Mouse (Mus musculus): ENCODE measurements at regions not wholly inside any gene's neighbourhood (a gene's known extent, or its start where the extent isn't known, plus 50 kb on each side); places are given as distances from the start of the nearest gene placed in this dataset.
"Not testable (repeated sequence)": the region's sequence is repeated elsewhere in the genome, so short reads cannot be mapped to it uniquely, and the experiment has no call there.

DNA sequence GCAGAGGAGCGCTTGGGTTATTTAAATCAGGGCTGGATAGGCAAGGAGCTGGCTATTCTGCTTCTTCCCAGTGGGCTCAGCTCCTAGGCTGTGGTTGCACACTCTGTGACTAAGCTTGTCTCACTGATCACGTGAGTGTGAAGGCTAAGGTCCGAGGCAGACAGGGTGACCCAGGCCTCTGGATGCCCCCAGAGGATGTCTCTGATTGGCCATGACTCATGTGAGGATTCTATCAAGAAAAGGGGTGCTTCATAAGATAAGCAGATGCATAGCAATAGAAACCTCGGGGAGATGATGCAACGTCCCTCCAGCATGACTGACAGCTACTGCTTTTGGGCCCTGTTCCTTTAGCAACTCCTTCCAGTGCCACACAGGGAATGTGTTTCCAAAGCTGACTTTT is 440.2 kb downstream of the Tcerg1l start:
- no peaks in the 10 kb centered on the region for H3K36me3 ChIP-seq (ENCODE audit: control insufficient read depth)
- TF ChIP-seq GATA1 (IDR thresholded peaks at IDR 0.05; ENCODE audit: low read length) (no peak), TAL1 (IDR thresholded peaks at IDR 0.05; ENCODE audit: low read length) (no peak)
- peaks cover 3% of the 10 kb centered on the region; the same call in 1 of the 2 replicates for H3K9me3 ChIP-seq (ENCODE audit: control insufficient read depth, low read length)
- H3K4me3 ChIP-seq (replicated peaks): no peak overlapping the region
- H3K27me3 ChIP-seq (ENCODE audit: control insufficient read depth): no peaks in the 10 kb centered on the region
- H3K4me1 ChIP-seq (ENCODE audit: control insufficient read depth): no peaks in the 10 kb centered on the region

DNA sequence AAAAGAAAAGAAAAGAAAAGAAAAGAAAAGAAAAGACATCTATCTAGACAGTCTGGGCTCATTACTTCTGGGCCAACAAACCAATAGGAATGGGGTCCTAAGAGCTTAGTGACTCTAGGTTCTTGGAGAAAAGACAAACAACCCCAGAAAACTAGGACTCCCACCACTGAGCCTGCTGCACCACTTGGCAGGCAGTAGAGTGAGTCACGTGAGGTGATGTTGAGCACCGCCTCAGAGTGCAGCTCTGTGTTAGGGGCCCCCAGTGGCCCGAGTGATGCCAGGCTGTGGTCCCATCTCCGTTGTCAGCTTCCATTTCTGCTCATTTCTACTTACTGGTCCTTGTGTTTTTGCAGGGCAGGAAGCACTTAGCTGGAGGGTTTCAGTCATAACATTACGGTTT is 439.7 kb downstream of the Tcerg1l start:
- no peak overlapping the region for H3K4me3 ChIP-seq (replicated peaks)
- TF ChIP-seq TAL1 (IDR thresholded peaks at IDR 0.05; ENCODE audit: low read length) (no peak), GATA1 (IDR thresholded peaks at IDR 0.05; ENCODE audit: low read length) (no peak)
- H3K36me3 ChIP-seq (ENCODE audit: control insufficient read depth): no peaks in the 10 kb centered on the region
- peaks cover 3% of the 10 kb centered on the region; the same call in 1 of the 2 replicates for H3K9me3 ChIP-seq (ENCODE audit: control insufficient read depth, low read length)
- H3K27me3 ChIP-seq (ENCODE audit: control insufficient read depth): no peaks in the 10 kb centered on the region
- no peaks in the 10 kb centered on the region for H3K4me1 ChIP-seq (ENCODE audit: control insufficient read depth)

DNA sequence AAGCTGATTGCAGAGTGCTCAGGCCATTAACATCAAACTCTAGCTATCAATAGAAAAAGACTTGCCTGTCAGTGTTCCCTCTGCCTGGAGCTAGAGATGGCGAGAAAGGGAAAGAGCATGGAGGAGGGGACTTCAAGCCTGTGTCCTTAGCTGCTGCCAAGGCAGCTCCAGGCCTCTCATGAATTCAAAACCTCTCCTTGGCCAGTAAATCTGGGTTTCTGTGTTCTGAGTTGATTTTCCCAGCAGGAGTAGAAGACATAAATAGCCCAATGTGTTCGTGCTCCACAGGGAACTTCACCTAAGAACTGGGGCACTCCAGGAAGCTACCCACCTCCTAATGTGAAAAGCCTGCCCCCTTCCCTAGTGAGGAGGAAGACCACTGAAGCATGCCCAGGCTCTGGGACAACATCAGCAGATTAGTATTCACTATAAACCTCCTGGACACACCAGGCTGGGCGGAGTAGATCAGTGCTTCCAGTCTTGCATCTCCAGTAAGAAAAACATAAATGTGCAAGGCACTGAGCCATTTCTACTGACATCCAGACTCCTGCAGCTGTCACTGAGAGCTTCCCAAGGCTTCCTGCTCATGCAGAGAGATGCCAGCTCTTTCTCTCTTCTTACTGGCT is 433.9 kb downstream of the Tcerg1l start:
- Histone ChIP-seq H3K9me3 (ENCODE audit: control insufficient read depth, low read length) (no peaks in the 10 kb centered on the region), H3K4me1 (ENCODE audit: control insufficient read depth) (no peaks in the 10 kb centered on the region)

DNA sequence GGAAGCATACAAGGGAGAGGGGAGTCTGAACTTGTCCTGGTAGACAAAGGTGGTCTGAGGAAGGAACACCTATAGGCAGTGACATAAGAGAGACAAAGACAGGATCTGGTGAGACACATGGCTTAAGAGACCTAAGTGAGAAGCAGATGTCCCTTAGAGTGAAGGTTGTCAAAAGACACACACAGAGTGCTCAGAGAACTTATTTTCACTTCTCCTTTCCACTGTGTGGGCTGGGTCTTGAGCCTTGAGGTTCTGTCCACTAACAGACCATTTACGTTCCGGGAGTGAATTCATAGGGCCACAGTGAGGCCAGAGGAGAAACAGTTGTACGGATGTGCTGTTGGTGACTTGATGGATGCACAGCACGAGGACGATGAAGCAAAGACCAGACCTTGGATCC is 422.8 kb downstream of the Tcerg1l start:
- Histone ChIP-seq H3K27me3 (ENCODE audit: control insufficient read depth) (no peaks in the 10 kb centered on the region), H3K4me1 (ENCODE audit: control insufficient read depth) (no peaks in the 10 kb centered on the region), H3K9me3 (ENCODE audit: control insufficient read depth, low read length) (peaks cover 5% of the 10 kb centered on the region), H3K4me3 (replicated peaks) (no peak overlapping the region), H3K36me3 (ENCODE audit: control insufficient read depth) (no peaks in the 10 kb centered on the region)
- TF ChIP-seq TAL1 (IDR thresholded peaks at IDR 0.05; ENCODE audit: low read length): no peak
- TF ChIP-seq GATA1 (IDR thresholded peaks at IDR 0.05; ENCODE audit: low read length): no peak

More for the DNA sequence above, 433.9 kb downstream of the Tcerg1l start:
- no peak for TF ChIP-seq TAL1 (IDR thresholded peaks at IDR 0.05; ENCODE audit: low read length)
- TF ChIP-seq GATA1 (IDR thresholded peaks at IDR 0.05; ENCODE audit: low read length): no peak
- Histone ChIP-seq H3K27me3 (ENCODE audit: control insufficient read depth) (no peaks in the 10 kb centered on the region), H3K36me3 (ENCODE audit: control insufficient read depth) (no peaks in the 10 kb centered on the region), H3K4me3 (replicated peaks) (no peak overlapping the region)

DNA sequence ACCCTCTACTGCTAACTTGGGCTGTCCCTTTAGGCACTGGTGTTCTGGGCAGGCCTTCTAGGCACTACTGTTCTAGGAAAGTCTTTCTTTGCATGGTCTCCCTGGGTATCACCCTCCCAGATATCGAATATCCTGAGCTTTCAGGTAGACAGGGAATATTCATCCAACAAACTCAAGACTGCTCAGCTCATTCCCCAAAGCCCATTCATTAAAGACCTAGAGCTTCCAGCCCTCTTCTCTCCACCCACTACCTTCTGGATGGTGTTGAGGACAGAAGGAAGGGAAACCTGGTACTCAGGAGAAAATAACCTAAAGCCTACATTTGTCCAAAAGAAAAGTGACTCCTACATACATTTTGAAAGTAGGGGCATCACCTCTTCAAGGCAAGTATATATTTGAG is 420.0 kb downstream of the Tcerg1l start:
- H3K36me3 ChIP-seq (ENCODE audit: control insufficient read depth): no peaks in the 10 kb centered on the region
- H3K27me3 ChIP-seq (ENCODE audit: control insufficient read depth): no peaks in the 10 kb centered on the region
- TF ChIP-seq TAL1 (IDR thresholded peaks at IDR 0.05; ENCODE audit: low read length) (no peak), GATA1 (IDR thresholded peaks at IDR 0.05; ENCODE audit: low read length) (no peak)
- no peaks in the 10 kb centered on the region for H3K4me1 ChIP-seq (ENCODE audit: control insufficient read depth)
- H3K9me3 ChIP-seq (ENCODE audit: control insufficient read depth, low read length): peaks cover 8% of the 10 kb centered on the region
- no peak overlapping the region for H3K4me3 ChIP-seq (replicated peaks)

DNA sequence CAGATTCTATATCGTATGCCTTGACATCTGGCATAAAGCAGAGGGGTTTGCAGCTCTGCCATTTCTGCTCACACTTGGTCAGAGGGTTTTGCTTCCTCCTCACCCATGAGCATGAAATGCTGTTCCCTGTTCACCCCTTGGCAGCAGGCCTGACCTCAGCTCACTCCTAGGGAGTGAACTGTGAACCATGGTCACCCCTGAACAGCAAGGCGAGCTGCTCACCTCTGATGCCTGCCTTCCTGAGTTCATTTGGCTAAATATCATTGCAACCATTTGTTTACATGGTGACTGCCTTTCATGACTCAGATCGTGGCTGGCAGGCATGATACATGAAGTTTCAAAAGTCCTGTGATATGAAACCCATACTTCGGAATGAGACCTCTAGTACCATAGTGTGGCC is 418.2 kb downstream of the Tcerg1l start:
- H3K9me3 ChIP-seq (ENCODE audit: control insufficient read depth, low read length): peaks cover 8% of the 10 kb centered on the region
- TF ChIP-seq TAL1 (IDR thresholded peaks at IDR 0.05; ENCODE audit: low read length): no peak
- TF ChIP-seq GATA1 (IDR thresholded peaks at IDR 0.05; ENCODE audit: low read length): no peak
- no peaks in the 10 kb centered on the region for H3K4me1 ChIP-seq (ENCODE audit: control insufficient read depth)
- no peaks in the 10 kb centered on the region for H3K27me3 ChIP-seq (ENCODE audit: control insufficient read depth)
- H3K36me3 ChIP-seq (ENCODE audit: control insufficient read depth): no peaks in the 10 kb centered on the region
- H3K4me3 ChIP-seq (replicated peaks): no peak overlapping the region

DNA sequence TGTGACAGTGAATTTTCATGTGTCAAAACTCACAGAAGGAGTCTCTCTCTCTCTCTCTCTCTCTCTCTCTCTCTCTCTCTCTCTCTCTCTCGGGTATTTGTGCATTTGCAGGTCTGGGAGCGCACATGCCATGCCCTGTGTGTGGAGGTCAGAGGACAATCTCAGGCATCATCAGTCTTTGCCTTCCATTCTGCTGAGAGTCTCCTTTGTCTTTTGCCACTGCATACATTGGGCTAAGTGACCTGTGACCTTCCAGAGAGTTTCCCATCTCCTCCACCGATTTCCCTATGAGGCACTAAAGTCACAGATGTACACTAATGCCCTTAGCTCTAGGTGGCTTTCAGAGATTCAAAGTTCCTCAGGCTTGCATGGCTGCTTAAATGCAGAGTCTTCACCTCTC is 391.7 kb downstream of the Tcerg1l start:
- Histone ChIP-seq H3K9me3 (ENCODE audit: control insufficient read depth, low read length) (peaks cover 6% of the 10 kb centered on the region), H3K4me1 (ENCODE audit: control insufficient read depth) (no peaks in the 10 kb centered on the region), H3K27me3 (ENCODE audit: control insufficient read depth) (no peaks in the 10 kb centered on the region), H3K36me3 (ENCODE audit: control insufficient read depth) (no peaks in the 10 kb centered on the region), H3K4me3 (replicated peaks) (no peak overlapping the region)
- TF ChIP-seq TAL1 (IDR thresholded peaks at IDR 0.05; ENCODE audit: low read length): no peak
- no peak for TF ChIP-seq GATA1 (IDR thresholded peaks at IDR 0.05; ENCODE audit: low read length)

DNA sequence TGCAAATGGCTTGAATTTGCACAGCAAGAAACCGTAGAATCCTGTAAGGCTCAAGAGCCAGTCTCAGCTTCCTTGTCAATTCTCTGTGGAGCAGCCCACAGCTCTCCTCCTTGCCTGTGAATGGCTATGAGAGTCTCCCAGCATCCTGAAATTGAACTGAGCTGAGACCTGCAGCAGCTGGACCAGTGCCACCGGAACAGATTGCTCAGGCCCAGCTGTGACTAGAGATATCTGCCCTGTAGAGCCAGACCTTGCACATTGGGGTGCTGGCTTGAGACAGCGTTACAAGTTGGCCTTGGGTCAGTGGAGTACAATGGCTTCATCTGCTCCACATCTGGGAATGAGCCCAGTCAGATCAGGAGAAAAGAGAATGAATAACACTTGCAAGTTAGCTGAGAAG is 390.6 kb downstream of the Tcerg1l start:
- H3K27me3 ChIP-seq (ENCODE audit: control insufficient read depth): no peaks in the 10 kb centered on the region
- H3K9me3 ChIP-seq (ENCODE audit: control insufficient read depth, low read length): peaks cover 8% of the 10 kb centered on the region
- H3K4me1 ChIP-seq (ENCODE audit: control insufficient read depth): no peaks in the 10 kb centered on the region
- no peak overlapping the region for H3K4me3 ChIP-seq (replicated peaks)
- H3K36me3 ChIP-seq (ENCODE audit: control insufficient read depth): no peaks in the 10 kb centered on the region
- TF ChIP-seq GATA1 (IDR thresholded peaks at IDR 0.05; ENCODE audit: low read length) (no peak), TAL1 (IDR thresholded peaks at IDR 0.05; ENCODE audit: low read length) (no peak)

DNA sequence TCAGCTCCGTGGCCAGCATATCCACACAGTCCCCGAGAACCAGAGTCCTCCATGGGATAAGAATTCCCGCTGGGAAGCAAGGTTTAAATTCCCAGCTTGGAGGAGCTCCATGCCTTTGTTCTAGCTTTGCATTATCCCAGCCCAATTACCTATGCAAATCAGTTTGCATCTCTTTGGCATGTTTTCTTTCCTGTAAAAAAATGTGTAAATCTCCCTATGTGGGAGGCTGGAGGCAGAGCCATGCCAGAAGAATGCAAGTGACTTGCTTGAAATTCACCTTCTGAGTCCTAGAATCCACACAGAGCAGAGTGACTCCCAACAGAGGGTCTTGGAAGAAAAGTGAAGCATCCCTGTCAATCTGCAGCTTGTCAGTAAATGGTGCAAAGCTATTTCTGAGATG is 388.9 kb downstream of the Tcerg1l start:
- TF ChIP-seq TAL1 (IDR thresholded peaks at IDR 0.05; ENCODE audit: low read length) (no peak), GATA1 (IDR thresholded peaks at IDR 0.05; ENCODE audit: low read length) (no peak)
- no peaks in the 10 kb centered on the region for H3K27me3 ChIP-seq (ENCODE audit: control insufficient read depth)
- no peaks in the 10 kb centered on the region for H3K36me3 ChIP-seq (ENCODE audit: control insufficient read depth)
- no peak overlapping the region for H3K4me3 ChIP-seq (replicated peaks)
- peaks cover 8% of the 10 kb centered on the region for H3K9me3 ChIP-seq (ENCODE audit: control insufficient read depth, low read length)
- no peaks in the 10 kb centered on the region for H3K4me1 ChIP-seq (ENCODE audit: control insufficient read depth)

DNA sequence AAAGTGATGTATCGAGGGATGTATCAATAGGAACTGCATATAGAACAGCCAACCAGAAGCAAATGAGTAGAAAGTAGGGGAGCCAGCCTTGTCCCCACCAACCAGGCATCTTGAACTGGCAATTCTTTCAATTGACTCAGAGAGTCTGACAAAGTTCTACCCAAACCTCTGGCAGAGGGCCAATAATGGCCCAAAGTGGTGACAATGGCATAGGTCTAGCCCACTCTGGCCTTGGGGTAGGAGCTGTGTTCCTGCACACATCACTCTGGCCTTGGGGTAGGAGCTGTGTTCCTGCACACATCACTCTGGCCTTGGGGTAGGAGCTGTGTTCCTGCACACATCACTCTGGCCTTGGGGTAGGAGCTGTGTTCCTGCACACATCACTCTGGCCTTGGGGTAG is 373.5 kb downstream of the Tcerg1l start:
- H3K36me3 ChIP-seq (ENCODE audit: control insufficient read depth); H3K4me3 ChIP-seq (replicated peaks); H3K27me3 ChIP-seq (ENCODE audit: control insufficient read depth); H3K4me1 ChIP-seq (ENCODE audit: control insufficient read depth): not testable (repeated sequence)
- H3K9me3 ChIP-seq (ENCODE audit: control insufficient read depth, low read length): peaks cover 20% of the 10 kb centered on the region
